Mouse (Mus musculus) heart, adult 8-10 months (tissue): Measurements from ENCODE around the gene Gm49320. TPM values are rescaled to one million over a fixed set of nuclear protein-coding genes. Genes with fewer than 3 reads are reported as not detected.
A peak's percentile ranks its signal among the peaks of the same experiment; 100 is the strongest.
"Not testable (repeated sequence)": the region's sequence is repeated elsewhere in the genome, so short reads cannot be mapped to it uniquely, and the experiment has no call there.

Experiments used
- DNase-seq: peaks from one replicate; pipeline ENCODE4 v3.0.0; 2022; ENCODE audit warnings: low spot score
- total RNA-seq, 4 experiments: library from RNA; stranded (reverse); gene quantifications; 2 replicates each; pipeline ENCODE4 v1.2.4; 2022

The Gm49320 gene
- total RNA-seq, 4 experiments from 2014 or later: 0.25 TPM; not detected in 3

DNA sequence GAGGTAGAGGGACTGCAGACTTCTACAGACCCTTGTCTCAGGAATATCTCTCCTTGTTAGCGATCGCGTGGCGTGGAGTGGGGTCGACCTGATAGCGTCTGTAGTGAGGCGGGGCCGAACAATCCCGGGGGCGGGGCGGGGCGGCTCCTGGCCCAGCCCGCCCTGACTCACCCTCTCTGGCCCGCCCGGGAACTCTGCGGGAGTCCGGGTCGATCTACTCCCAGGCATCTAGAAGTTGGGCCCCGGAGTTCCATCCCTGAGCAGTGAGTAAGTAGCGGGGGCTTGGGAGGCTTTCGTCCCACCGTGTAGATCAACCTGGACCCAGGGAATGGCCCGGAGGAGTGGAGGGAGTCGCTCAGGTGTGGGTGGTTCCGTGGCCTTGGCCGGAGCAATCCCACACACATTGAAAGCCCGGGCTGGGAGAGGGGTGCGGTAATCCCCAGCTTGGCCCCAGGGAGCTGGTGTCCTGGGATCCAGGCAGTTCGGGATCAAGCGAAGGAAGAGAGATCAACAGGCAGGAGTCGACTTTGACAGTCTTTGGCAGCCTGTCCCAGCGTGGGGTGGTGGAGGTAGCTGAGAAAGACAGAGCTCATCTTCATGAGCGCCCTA lies 11.8 kb upstream of the Gm49320 start, which contains the start of gene Lrrc8e:
Gene Lrrc8e (plus strand): TSS at position 89 of the 609 bp plus-strand sequence.
- no peak for DNase-seq

DNA sequence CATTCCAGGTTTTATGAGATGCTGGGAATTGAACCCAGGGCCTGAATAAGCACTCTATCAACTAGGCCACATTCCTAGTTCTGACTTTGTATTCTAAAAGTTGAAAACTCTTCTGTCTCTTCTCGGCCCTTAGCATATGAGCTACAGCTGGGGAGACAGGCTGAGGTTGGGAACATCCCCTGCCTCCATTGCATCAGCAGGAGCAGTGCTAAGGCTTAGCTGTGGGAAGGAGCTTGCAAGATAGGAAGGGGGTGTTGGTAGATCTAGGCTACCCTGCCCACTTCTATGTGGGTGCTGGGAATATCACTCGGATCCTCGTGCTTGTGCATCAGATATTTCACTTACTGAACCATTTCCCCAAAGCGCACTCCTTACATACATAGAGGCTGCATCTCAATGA lies 10.7 kb upstream of the Gm49320 start:
- no peak for DNase-seq

- DNase-seq: no peak
Observed at GRCm38 (mm10) chr8:4229784-4230183, 8.9 kb upstream of the Gm49320 start.

GRCm38 (mm10) chr8:4230612-4231351 lies 7.9 kb upstream of the Gm49320 start:
- no peak for DNase-seq

DNA sequence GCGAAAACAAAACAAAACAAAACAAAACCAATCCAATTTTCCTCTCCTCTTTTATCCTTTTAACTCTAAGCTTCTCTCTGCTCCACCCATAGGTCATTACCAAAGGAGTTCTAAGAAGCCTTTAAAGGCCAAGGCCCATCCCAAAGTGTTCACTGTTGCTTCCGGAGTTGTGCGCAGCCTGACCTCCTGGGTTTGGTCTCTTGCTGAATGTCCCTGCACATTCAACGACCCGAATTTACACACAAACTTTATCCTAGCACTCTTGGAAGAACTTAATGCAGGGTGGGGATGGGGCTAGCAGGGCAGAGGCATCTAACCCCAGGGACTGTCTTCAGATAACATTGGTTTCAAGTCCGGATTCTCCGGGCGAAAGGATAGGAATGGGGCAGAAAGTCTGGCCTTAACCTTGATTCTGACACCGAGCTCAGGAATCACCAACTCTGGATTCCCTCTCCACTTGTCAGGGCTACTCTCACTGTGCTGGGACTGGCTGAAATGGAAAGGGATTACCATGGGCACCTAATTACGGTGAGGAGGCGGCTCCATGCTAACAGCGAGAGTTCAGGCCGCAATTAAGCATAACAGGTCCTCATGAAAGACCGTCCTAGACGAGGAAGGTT lies 741 bp upstream of the Gm49320 start:
- DNase-seq: peak; percentile 41

DNA sequence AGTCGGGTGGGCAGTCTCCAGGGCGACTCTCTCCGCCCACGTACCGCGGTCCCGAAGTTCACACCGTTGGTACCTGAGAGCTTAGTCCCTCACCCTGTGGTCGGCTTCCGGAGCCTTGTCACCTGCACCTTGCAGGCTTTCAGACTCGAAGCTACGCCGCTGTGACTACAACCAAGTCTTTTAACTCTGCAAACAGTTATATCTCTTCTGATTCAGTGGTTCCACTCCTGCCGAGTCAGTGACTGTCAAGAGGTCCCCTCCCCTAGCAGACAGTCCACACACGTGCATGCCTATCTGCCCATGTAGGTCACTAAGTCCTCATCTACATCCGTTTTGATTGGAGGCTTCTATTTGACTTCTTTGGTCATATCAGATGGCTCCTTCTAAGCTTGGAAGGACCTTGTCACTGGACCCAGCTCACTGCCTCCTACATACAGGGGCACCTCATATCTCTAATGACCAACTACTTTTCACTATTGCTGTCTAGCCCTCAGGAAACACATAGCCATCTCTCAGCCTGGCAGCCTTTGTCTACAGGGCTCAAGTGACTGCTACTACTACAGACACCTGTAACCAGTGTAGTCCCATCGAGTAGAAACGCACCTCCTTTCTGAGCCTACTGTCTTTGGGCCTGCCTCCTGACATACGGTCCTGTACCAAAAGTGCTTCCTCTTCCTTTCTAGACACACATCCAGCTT lies 677 bp downstream of the Gm49320 start:
- no peak for DNase-seq

DNA sequence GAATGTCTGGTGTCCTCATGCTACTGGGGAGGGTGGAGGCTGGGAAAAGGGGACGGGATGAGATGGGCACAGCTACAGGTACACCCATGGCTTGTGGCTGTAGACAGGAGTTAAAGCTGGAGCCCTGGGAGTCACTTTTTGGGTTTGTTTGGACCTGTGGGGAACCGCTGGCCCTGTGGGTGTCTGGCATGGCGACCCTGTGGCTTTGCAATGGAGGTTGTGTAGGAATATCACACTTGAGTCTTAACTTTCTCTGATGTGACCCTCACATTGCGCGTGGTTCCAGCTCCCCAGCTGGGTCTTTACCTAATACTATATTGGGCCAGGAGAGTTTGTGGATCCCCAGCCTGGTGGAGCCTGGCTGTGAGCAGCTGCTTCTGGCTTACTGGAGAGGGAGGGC lies 6.4 kb downstream of the Gm49320 start:
- DNase-seq: no peak

- no peak for DNase-seq
Observed at GRCm38 (mm10) chr8:4245737-4246136, 7.1 kb downstream of the Gm49320 start.

GRCm38 (mm10) chr8:4247241-4247640 lies 8.6 kb downstream of the Gm49320 start:
- no peak for DNase-seq

DNA sequence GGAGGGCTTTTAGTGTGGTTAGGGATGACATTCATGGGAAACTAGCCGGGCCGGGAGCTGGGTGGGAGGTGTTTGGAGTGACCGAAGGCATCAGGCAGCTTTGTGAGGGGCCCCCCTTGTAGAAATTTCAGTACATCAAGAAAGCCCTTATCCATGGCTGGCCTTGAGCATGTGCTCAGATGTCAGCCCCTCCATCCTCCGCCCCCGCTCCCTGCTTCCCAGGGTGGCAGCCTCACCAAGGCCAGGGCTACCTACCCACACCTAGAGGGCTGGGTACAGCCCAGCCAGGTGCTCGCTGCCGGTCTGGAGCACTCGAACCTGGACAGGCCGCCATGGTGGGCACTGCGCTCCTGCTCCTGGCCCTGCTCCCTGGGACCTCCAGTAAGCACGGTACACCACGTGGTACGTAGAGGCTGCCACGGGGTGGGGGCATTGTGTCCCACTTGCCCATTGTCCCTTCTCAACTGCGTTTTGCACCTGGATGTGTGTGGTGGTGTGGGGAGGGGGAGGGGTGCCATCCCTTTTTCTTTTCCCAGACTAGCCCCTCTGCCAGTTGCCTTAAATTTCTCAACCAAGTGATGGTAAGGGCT lies 9.4 kb downstream of the Gm49320 start, which contains the start of gene Tgfbr3l:
Gene Tgfbr3l (plus strand): TSS at position 264 of the 590 bp plus-strand sequence.
- no peak for DNase-seq

- DNase-seq: no peak
Observed at GRCm38 (mm10) chr8:4249213-4249612, 10.5 kb downstream of the Gm49320 start.

DNA sequence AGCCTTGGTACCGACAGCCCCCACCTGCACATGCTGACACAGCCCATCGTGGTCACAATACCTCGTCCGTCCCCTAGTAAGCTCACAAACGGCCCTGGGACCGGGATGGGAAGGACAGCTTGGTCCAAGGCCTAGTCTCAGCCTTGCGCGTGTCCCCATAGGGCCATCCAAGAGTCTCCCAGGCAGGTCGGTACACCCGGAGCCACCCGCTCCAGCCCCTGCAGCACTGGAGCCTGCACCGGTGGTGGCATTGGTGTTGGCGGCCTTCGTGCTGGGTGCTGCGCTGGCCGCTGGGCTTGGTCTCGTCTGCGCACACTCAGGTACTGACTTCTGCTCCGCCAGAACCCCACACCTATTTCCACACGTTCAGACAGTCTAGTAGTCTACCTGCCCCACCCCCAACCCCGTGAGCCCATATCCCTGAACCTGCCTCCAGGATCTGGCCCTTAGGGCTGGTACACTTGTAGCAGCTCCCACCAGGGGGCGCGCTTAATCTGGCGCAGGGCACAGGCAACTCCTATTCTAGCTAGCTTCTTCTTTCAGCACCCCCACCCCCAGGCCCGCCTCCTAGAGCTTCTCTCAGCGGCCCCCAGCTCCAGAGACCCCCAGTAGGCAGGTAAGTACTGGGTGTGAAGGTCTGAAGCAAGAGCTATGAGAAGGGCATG lies 11.8 kb downstream of the Gm49320 start:
- DNase-seq: peak; percentile 65

GRCm38 (mm10) chr8:4252116-4252760 lies 13.6 kb downstream of the Gm49320 start:
- no peak for DNase-seq

- peak; percentile 96 for DNase-seq
Observed at GRCm38 (mm10) chr8:4252934-4253841, 14.5 kb downstream of the Gm49320 start, which contains the start of gene Snapc2. TSS of gene Snapc2 (plus strand) at chr8:4253080.

DNA sequence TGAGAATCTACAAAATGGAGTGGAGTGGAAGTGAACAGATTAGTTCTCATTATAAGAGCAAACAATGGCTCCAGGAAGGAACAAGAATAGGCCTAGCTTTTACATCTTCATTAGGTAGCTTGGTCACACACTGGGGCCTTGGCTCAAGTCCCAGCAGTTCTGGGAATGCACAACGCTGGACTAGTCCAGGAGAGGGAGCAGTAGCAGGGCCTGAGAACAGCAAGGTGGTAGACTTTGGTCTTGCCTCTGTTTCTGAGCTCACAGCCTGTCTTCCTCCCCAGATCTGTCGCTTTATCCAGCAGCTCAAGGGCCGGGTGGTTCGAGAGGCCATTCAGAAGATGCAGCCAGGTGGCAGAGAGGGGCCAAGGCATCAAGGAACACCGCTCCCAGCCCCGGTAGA lies 15.3 kb downstream of the Gm49320 start:
- DNase-seq: no peak

DNA sequence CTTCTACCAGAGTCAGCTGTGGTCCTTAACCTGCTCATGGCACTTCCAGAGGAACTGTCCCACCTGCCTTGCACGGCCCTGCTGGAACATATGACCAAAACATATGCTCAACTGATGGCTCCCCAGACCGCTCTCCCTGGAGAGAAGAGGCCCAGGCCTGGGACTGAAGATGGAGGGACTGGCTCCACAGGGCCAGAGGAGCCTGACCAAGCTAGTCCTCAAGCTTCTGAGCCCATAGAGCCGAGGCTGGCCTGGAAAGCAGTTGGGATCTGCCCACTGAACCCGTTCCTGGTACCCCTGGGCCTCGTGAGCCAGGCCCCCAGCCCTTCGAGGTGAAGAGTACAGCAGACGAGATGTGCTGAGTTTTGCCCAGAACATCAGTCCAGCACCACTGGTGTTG lies 16.8 kb downstream of the Gm49320 start:
- DNase-seq: not testable (repeated sequence)

GRCm38 (mm10) chr8:4256911-4257310 lies 18.2 kb downstream of the Gm49320 start:
- DNase-seq: no peak

DNA sequence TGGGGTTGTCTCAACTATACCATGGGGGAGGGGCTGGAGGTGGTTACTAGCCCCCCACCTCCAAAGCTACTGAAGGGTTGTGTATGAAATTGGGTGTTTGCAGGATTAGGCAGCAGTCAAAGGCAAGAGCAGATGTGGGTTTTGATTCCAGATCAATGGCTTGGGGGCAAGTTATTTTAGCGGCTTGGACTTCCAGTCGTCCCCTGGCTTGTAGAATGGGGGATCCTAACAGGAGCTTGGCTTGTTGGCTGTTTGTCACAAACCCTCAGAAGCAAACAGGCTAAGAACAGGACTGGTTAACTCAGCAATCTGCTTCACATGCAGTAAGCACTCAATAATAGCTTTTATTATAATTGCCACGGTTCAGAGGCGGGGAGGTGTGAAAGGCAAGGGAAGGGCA lies 18.7 kb downstream of the Gm49320 start:
- DNase-seq: no peak

GRCm38 (mm10) chr8:4258233-4258632 lies 19.6 kb downstream of the Gm49320 start:
- no peak for DNase-seq

DNA sequence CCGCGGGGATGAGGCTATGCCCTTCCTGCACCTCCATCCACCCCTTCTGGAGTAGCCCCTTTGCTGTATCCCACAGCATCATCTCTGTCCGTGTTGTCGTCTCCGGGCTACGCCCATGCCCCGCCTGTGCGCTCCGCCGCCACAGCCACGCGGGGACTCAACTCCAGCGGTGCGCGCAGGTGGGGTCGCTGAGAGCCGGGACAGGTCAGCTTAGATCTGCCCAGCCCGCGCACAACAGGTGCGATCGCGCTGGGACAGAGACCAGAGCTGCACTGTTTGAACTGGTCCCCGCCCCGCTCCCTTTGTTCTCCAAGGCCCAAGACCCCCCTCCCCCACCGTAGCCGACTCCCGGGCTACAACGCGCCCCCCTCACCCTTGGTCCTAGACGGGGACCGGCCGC lies 20.0 kb downstream of the Gm49320 start:
- DNase-seq: no peak
